Mouse (Mus musculus): ENCODE measurements around the gene 5730596B20Rik. TPM values are rescaled to one million over a fixed set of nuclear protein-coding genes. Genes with fewer than 3 reads are reported as not detected.

Gene 5730596B20Rik
- polyA plus RNA-seq, 1 experiment from 2014 or later: 0.33 TPM

DNA sequence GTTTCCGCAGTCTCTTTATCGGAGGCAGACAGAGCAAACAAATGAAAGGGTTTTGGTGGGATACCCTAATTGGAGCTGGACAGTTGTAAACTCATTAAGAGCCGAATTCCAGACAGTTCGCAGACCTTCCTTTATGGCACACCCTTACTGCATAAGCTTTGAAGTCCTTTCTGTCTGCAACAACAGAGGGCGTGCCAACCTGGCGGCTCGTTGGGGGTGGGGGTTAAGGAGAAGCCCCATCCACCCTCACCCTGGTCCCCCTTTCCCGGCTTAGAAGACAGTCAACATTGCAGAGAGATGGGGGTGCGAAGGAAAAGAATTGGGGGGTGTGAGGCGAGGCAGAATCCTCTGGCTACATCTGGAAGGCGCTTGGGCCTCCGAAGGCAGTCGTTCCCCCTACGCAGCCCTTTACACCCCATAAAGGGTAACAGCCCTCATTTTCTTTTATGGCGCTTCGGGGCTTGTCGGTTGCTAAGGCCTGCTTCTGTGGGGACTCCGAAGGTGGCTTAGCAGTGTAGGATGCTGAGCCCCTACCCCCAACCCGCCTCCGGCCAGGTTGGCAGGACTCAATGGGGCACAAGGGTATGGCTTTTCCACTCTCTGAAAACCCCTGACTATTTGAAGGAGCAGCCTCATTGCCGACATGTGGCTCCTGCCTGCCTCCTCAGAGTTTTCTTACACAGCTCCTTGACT, 44.8 kb downstream of the 5730596B20Rik start:
- Histone ChIP-seq H3K4me3 (peak overlapping the region; percentile 58), H3K27me3 (peaks cover 99% of the 10 kb centered on the region), H3K9ac (no peak overlapping the region), H3K36me3 (no peaks in the 10 kb centered on the region), H3K4me1 (replicated peaks) (peaks cover 19% of the 10 kb centered on the region), H3K9me3 (replicated peaks) (no peaks in the 10 kb centered on the region), H3K4me2 (peak overlapping the region; percentile 97), H3K27ac (no peak overlapping the region)
- 11% methylated on average over 21 of the region's 21 CpGs for WGBS
- ATAC-seq (replicated peaks; ENCODE audit: insufficient number of reproducible peaks, insufficient read depth, low FRiP score, low read depth): no peak

DNA sequence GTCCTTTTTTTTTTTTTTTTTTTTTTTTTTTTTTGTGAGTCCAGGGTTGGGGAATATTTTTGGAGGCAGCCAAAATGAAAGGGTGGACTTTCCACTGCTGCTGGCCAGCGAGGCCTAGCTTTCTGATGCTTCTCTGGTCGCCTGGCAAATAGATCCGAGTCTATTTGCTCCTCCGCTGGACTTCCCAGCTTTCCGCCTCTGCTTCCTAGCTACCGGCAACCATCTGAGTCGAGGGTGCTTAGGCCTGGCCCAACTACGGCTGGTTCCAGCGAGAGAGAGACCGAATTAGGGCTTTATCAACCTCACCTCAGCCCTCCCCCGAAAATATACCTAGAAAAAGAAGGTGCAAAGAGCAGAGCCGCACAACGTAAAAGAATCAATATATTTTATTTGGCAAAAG, 45.4 kb downstream of the 5730596B20Rik start:
- H3K36me3 ChIP-seq: no peaks in the 10 kb centered on the region
- WGBS: 25% methylated on average over 13 of the region's 13 CpGs
- no peak overlapping the region for H3K9ac ChIP-seq
- peaks cover 16% of the 10 kb centered on the region for H3K4me1 ChIP-seq (replicated peaks)
- no peak overlapping the region for H3K4me3 ChIP-seq
- no peak overlapping the region for H3K27ac ChIP-seq
- peaks cover 99% of the 10 kb centered on the region for H3K27me3 ChIP-seq
- H3K9me3 ChIP-seq (replicated peaks): no peaks in the 10 kb centered on the region
- no peak overlapping the region for H3K4me2 ChIP-seq
- ATAC-seq (replicated peaks; ENCODE audit: insufficient number of reproducible peaks, insufficient read depth, low FRiP score, low read depth): no peak

DNA sequence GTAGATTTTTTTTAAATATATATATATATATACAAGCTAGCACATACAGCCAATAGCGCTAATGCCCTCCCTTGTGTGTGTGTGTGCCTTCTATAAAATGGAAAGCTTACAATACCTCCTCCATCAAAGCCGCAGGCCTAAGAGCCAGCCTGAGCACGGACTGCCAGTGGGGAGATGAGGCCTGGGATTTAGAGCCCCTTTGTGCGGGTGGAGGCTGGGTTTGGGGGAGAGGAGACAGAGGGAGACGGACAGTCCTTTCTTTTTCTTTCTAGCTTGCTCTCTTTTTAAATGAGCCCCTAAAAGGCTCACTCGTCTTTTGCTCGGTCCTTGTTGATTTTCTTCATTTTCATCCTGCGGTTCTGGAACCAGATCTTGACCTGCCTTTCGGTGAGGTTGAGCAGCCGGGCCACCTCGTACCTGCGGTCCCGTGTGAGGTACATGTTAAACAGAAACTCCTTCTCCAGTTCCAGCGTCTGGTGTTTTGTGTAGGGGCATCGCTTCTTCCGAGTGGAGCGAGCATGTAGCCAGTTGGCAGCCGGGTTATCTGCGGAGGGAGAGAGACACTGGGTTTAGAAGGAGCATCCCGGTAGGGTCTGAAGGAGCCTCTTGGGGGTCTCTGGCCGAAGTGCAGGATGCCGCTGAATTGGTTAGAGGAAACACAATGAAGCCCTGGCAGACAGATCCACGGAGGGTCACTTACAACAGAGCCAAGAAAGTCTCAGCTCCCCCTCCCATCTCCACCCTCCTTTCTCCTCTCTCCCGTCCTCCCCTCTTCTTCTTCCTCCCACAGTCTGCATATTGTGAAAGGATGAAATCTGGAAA, 46.9 kb downstream of the 5730596B20Rik start:
- peaks cover 16% of the 10 kb centered on the region for H3K4me1 ChIP-seq (replicated peaks)
- H3K4me3 ChIP-seq: peak overlapping the region; percentile 14
- no peak overlapping the region for H3K27ac ChIP-seq
- ATAC-seq (replicated peaks; ENCODE audit: insufficient number of reproducible peaks, insufficient read depth, low FRiP score, low read depth): no peak
- H3K36me3 ChIP-seq: no peaks in the 10 kb centered on the region
- no peak overlapping the region for H3K4me2 ChIP-seq
- H3K27me3 ChIP-seq: peaks cover 97% of the 10 kb centered on the region
- no peak overlapping the region for H3K9ac ChIP-seq
- WGBS: 5% methylated on average over 24 of the region's 24 CpGs
- H3K9me3 ChIP-seq (replicated peaks): no peaks in the 10 kb centered on the region

DNA sequence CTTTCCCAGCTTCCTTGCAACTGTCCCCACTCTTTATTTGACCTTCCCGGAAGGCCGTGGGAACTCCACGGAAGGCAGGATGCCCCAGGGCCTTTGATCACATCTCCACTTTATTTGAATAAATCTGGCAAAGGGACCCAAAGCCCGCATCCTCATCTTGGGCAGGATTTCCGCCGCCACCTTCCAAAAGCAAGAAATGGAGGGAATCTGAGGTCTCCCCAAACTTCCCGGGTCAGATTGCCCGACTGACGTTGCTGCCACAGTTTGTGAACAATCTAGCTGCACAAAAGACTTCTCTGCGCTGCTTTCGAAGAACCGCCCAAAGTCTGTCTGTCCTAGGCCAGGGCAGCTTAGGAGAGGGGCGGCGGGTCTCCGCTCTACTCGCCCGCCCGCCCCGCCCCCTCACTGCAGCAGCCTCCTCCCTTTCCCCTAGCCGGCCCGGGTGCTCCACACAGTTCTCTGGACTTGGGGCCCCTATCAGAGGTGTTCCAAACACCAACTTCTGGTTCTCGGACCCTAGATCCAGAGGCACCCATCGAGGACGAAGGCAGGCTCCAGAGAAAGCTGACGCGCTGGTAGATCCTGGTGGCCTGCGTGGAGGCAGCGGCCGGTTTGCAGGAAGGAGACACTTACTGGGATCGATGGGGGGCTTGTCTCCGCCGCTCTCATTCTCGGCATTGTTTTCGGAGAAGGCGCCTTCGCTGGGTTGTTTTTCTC, 47.8 kb downstream of the 5730596B20Rik start:
- peak overlapping the region; percentile 26; the same call in 1 of the 2 replicates for H3K4me3 ChIP-seq

DNA sequence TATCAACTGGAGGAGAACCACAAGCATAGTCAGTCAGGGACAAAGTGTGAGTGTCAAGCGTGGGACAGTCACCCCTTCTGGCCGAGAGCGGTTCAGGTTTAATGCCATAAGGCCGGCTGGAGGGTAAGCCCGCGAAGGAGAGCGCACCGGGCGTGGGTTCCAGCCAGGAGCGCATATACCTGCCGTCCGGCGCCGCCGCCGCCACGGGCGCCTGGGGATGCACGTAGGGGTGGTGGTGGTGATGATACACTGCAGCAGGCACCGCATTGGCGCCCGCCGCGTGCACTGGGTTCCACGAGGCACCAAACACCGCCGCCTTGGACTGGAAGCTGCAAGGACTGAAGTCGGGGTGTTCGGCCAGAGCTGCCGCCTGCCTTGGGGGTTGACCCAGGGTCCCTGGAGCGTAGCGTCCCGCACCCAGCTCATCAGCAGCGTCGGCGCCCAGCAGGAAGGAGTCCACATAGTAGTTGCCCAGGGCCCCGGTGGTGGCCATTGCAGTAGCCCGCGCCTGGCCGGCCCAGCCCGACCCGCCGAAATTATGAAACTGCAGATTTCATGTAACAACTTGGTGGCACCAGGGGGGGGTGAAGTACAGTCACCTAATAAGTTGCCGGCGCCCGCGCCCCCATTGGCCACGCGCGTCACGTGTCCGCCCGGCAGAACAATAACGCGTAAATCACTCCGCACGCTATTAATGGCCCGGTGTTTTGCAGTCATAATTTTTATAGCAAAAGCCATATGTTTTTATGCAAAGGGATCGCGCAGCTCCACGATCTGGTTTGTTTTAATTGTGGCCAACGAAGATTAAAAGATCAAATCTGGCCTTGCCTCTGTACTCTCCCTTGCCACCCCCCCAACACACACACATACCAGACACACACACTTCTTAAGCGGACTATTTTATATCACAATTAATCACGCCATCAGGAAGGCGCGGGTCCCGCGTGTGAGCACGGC, 48.6 kb downstream of the 5730596B20Rik start:
- Histone ChIP-seq H3K9ac (no peak overlapping the region), H3K27me3 (peaks cover 97% of the 10 kb centered on the region), H3K4me1 (replicated peaks) (peaks cover 20% of the 10 kb centered on the region), H3K27ac (no peak overlapping the region), H3K36me3 (no peaks in the 10 kb centered on the region), H3K4me3 (peak overlapping the region; percentile 26), H3K9me3 (replicated peaks) (no peaks in the 10 kb centered on the region), H3K4me2 (peak overlapping the region; percentile 13; the same call in 1 of the 2 replicates)
- 3% methylated on average over 69 of the region's 69 CpGs for WGBS
- ATAC-seq (replicated peaks; ENCODE audit: insufficient number of reproducible peaks, insufficient read depth, low FRiP score, low read depth): no peak

More for the DNA sequence above, 47.8 kb downstream of the 5730596B20Rik start:
- no peaks in the 10 kb centered on the region for H3K36me3 ChIP-seq
- peaks cover 16% of the 10 kb centered on the region for H3K4me1 ChIP-seq (replicated peaks)
- ATAC-seq (replicated peaks; ENCODE audit: insufficient number of reproducible peaks, insufficient read depth, low FRiP score, low read depth): no peak
- H3K27ac ChIP-seq: no peak overlapping the region
- no peak overlapping the region for H3K9ac ChIP-seq
- WGBS: 2% methylated on average over 36 of the region's 36 CpGs
- peaks cover 97% of the 10 kb centered on the region for H3K27me3 ChIP-seq
- H3K4me2 ChIP-seq: peak overlapping the region; percentile 13; the same call in 1 of the 2 replicates
- H3K9me3 ChIP-seq (replicated peaks): no peaks in the 10 kb centered on the region

DNA sequence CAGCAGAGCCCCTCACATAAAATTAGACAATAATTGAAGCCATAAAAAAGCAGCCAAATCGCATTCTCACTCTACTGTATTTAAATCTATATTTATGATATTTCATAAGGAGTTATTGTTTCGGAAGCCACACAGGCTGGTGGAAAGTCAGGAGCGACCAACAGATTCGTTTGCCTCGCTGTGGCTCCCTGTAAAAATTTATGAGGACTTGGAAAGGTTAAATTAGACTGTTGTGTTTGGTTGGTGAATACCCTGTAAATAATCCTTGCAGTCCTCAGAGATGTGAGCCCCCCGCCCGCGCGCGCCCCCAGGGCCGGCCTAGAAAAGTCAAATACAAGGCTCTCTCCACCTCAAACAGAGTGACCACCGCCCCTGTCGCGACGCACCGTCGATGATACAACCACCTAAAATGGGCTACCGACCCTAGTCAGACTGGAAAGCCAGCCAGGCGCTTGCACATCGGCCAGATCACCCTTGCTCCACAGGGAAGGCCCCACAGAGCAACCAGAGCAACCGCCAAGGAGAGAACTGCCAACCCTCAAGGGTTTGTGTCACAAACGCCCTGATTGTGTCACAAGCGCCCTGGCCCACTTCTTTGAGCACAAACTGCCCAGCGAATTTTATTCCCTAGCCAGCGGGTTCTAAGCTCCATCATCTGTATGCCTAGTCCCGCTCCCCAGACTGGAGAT, 49.4 kb downstream of the 5730596B20Rik start:
- Histone ChIP-seq H3K27ac (no peak overlapping the region), H3K9me3 (replicated peaks) (no peaks in the 10 kb centered on the region), H3K4me2 (no peak overlapping the region), H3K4me1 (replicated peaks) (peaks cover 14% of the 10 kb centered on the region), H3K27me3 (peaks cover 96% of the 10 kb centered on the region), H3K4me3 (no peak overlapping the region), H3K36me3 (no peaks in the 10 kb centered on the region), H3K9ac (no peak overlapping the region)
- no peak for ATAC-seq (replicated peaks; ENCODE audit: insufficient number of reproducible peaks, insufficient read depth, low FRiP score, low read depth)
- 5% methylated on average over 26 of the region's 26 CpGs for WGBS

DNA sequence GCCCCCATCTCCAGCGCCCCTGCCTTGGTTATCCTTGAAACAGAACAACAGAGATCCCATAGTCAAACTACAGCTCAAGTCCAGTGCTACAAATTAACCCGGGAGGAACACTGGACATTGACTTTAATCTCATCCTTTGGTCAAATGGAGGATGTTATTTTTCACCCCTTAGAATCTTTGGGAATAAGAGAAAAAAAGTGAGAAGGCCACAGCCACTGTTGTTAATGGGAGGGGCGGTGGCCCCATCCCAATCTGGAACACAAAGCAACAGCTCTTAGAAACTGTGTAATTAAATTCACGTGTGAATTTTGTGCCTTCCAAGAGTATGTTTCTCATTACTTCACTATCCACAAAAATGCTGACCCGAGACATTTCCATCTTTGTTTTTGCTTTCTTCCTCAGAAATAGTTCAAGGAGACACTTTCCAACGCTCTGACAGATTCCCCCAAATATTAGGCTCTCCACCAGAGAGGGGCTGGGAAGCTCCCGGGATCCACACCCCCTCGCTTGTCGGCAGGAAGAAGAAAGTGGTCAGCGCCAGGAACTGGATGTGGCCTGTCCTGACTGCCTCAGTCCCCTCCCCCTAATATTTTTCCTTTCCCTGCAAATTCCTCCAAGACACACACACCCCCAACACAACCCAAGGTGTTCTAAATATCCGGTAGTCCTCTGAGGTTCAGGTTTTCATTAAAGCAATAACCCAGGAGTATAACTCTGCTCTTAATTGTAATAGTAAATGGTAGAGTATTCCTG, 50.3 kb downstream of the 5730596B20Rik start:
- ATAC-seq (replicated peaks; ENCODE audit: insufficient number of reproducible peaks, insufficient read depth, low FRiP score, low read depth): no peak
- H3K9ac ChIP-seq: no peak overlapping the region

DNA sequence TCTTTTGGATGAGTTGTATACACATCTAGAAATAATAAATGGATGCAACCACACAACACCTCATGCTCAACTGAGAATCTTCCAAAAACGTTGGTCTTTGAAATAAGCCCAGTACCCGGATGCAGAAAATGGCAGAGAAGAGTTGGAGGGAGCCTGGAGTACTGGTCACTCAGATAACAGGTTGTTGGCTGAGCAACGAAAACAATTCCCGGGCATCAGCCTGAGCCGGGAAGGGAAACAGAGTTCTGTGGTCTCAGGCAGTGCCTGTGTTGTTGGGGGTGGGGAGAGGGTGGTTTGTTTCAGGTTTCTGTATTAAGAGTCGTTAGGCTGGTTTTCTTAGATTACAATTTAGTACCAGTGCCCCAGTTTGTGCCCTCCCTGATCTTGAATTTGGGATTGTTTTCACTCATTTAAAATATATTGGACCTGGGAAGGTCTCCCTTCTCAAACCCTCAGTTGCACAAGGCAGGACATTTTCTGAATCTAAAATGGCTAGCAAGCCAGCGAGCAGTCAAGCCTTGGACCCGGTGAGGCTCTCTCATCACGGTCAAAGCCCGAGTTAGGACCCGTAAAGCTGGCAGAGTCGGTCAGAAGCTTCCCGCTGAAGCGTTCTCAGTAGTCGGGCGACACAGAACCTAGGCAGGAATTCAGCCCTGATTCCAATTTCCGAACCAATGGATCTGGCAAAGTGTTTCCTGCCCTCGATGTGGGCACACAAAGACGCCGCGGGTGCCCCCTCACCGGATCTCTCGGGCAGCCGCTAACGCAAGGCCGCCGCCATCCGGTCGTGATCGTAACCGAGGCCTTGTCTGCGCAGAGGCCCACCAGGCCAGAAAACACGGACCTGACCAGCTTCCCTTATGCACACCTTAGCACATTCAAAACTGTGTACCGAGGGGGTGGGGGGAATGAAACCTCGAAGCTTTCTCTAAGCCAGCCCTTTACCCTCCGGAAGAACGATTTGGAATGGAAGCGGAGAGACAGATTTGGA, 51.5 kb downstream of the 5730596B20Rik start:
- 0 out of 2 replicates have a peak overlapping the region, but pooled peaks have one; percentile 0 for H3K4me3 ChIP-seq
- peaks cover 96% of the 10 kb centered on the region for H3K27me3 ChIP-seq
- no peak for ATAC-seq (replicated peaks; ENCODE audit: insufficient number of reproducible peaks, insufficient read depth, low FRiP score, low read depth)
- 3% methylated on average over 38 of the region's 38 CpGs for WGBS
- H3K4me2 ChIP-seq: no peak overlapping the region
- no peak overlapping the region for H3K9ac ChIP-seq
- no peaks in the 10 kb centered on the region for H3K9me3 ChIP-seq (replicated peaks)
- H3K27ac ChIP-seq: no peak overlapping the region
- H3K4me1 ChIP-seq (replicated peaks): peaks cover 14% of the 10 kb centered on the region
- H3K36me3 ChIP-seq: no peaks in the 10 kb centered on the region

More for the DNA sequence above, 50.3 kb downstream of the 5730596B20Rik start:
- Histone ChIP-seq H3K36me3 (no peaks in the 10 kb centered on the region), H3K4me3 (no peak overlapping the region), H3K4me1 (replicated peaks) (peaks cover 14% of the 10 kb centered on the region), H3K27ac (no peak overlapping the region), H3K9me3 (replicated peaks) (no peaks in the 10 kb centered on the region), H3K27me3 (peaks cover 96% of the 10 kb centered on the region), H3K4me2 (no peak overlapping the region)
- WGBS: 11% methylated on average over 11 of the region's 11 CpGs
